Comparison of ENCODE assay signal across 18 mouse cellular contexts in genomic region chr8:107776906-107777305, GRCm38 (mm10).
A peak's percentile ranks its signal among the peaks of the same experiment; 100 is the strongest.
DNase-seq lines count a peak whose midpoint lies in the region; ATAC-seq and TF ChIP-seq lines count a peak whose summit lies in the region.
"Had no signal": no experiment of that assay in that cellular context is flagged by ENCODE, and none has a peak within 500 bp of the region (broad histone marks: within the 10 kb centered on the region; RNA-seq: fewer than 3 reads in every experiment).

No protein-coding gene starts in this region.

- H3K27me3 ChIP-seq in kidney, embryonic 15.5 days = no peaks in the 10 kb centered on the region
- no peaks in the 10 kb centered on the region for H3K27me3 ChIP-seq in embryonic facial prominence, embryonic 15.5 days
- H3K27me3 ChIP-seq: liver, embryonic 15.5 days had no signal

- ATAC-seq in kidney, embryonic 15.5 days (replicated peaks; ENCODE audit: low FRiP score) = no peak
- no peak for ATAC-seq in embryonic facial prominence, embryonic 15.5 days (ENCODE audit: insufficient number of reproducible peaks, low FRiP score, low TSS enrichment, low read depth)
- ATAC-seq: lung, postnatal 0 days; Patski had no signal

- no peak overlapping the region for H3K4me3 ChIP-seq in kidney, embryonic 15.5 days (replicated peaks)
- no peak overlapping the region for H3K4me3 ChIP-seq in embryonic facial prominence, embryonic 15.5 days (replicated peaks)
- H3K4me3 ChIP-seq: hindbrain, embryonic 15.5 days; liver, embryonic 15.5 days; neural tube, embryonic 15.5 days had no signal

- H3K36me3 ChIP-seq in kidney, embryonic 15.5 days = no peaks in the 10 kb centered on the region
- H3K36me3 ChIP-seq in embryonic facial prominence, embryonic 15.5 days = no peaks in the 10 kb centered on the region
- H3K36me3 ChIP-seq: hindbrain, embryonic 15.5 days; liver, embryonic 15.5 days; neural tube, embryonic 15.5 days had no signal

- peaks cover 4% of the 10 kb centered on the region; the same call in 1 of the 2 replicates for H3K4me1 ChIP-seq in kidney, embryonic 15.5 days
- H3K4me1 ChIP-seq in embryonic facial prominence, embryonic 15.5 days = peaks cover 6% of the 10 kb centered on the region
- H3K4me1 ChIP-seq: liver, embryonic 15.5 days had no signal

- H3K27ac ChIP-seq in kidney, embryonic 15.5 days = no peak overlapping the region
- no peak overlapping the region for H3K27ac ChIP-seq in embryonic facial prominence, embryonic 15.5 days (replicated peaks)
- H3K27ac ChIP-seq: hindbrain, embryonic 15.5 days; liver, embryonic 15.5 days; neural tube, embryonic 15.5 days had no signal

- TF ChIP-seq CTCF in brain, embryonic 14.5 days (IDR thresholded peaks at IDR 0.05; ENCODE audit: borderline replicate concordance, extremely low read depth, insufficient read depth, insufficient read length) = no peak

- H3K9ac ChIP-seq in kidney, embryonic 15.5 days = no peak overlapping the region
- no peak overlapping the region for H3K9ac ChIP-seq in embryonic facial prominence, embryonic 15.5 days
- H3K9ac ChIP-seq: hindbrain, embryonic 15.5 days; liver, embryonic 15.5 days; neural tube, embryonic 15.5 days had no signal

- peak overlapping the region; percentile 23; the same call in 1 of the 2 replicates for H3K4me2 ChIP-seq in kidney, embryonic 15.5 days
- 0 out of 2 replicates have a peak overlapping the region, but pooled peaks have one; percentile 8 for H3K4me2 ChIP-seq in embryonic facial prominence, embryonic 15.5 days (replicated peaks)
- H3K4me2 ChIP-seq: hindbrain, embryonic 15.5 days; liver, embryonic 15.5 days; neural tube, embryonic 15.5 days had no signal

- no peak for TF ChIP-seq POLR2A in brain, embryonic 14.5 days (IDR thresholded peaks at IDR 0.05; ENCODE audit: borderline replicate concordance, extremely low read depth, insufficient read depth, insufficient read length, poor library complexity, severe bottlenecking)

- no peak for DNase-seq in kidney, postnatal 14 days
- peak; percentile 11 for DNase-seq in brain, embryonic 14.5 days (ENCODE audit: low read depth)
- DNase-seq in mesoderm, embryonic 11.5 days (ENCODE audit: low read depth, low spot score) = peak; percentile 56
- no peak for DNase-seq in Muller cell, postnatal 12 days (ENCODE audit: inconsistent ontology term)
- no peak for DNase-seq in neural tube, embryonic 10.5 days (ENCODE audit: extremely low spot score, low spot score)
- DNase-seq: adrenal gland, postnatal 36 days; B cell, adult 2 months; cerebellum, adult 9-10 months; gastrocnemius, postnatal 14 days; kidney, adult 11 months; kidney, postnatal 4 days had no signal

- no peaks in the 10 kb centered on the region for H3K9me3 ChIP-seq in kidney, embryonic 15.5 days (replicated peaks)
- H3K9me3 ChIP-seq in embryonic facial prominence, embryonic 15.5 days (replicated peaks) = no peaks in the 10 kb centered on the region
- H3K9me3 ChIP-seq: hindbrain, embryonic 15.5 days; liver, embryonic 15.5 days; neural tube, embryonic 15.5 days had no signal

- WGBS in kidney, embryonic 15.5 days = 10% methylated on average over 5 of the region's 5 CpGs
- WGBS in embryonic facial prominence, embryonic 15.5 days = 11% methylated on average over 5 of the region's 5 CpGs

Comparison
In these comparisons a context has a peak if more than half of its experiments do, and no peak if none do; other contexts are left out.
1. DNase-seq: peak in brain, embryonic 14.5 days (single experiment) and mesoderm, embryonic 11.5 days (single experiment); none in kidney, postnatal 14 days (single experiment), Muller cell, postnatal 12 days (single experiment) and neural tube, embryonic 10.5 days (single experiment).